Comparison of ENCODE assay signal across 12 mouse cellular contexts in genomic region chr11:105366051-105366450, GRCm38 (mm10).
A peak's percentile ranks its signal among the peaks of the same experiment; 100 is the strongest.
DNase-seq lines count a peak whose midpoint lies in the region; ATAC-seq lines count a peak whose summit lies in the region.
"Had no signal": no experiment of that assay in that cellular context is flagged by ENCODE, and none has a peak within 500 bp of the region (broad histone marks: within the 10 kb centered on the region; RNA-seq: fewer than 3 reads in every experiment).

No protein-coding gene starts in this region.

- no peaks in the 10 kb centered on the region for H3K36me3 ChIP-seq in heart, embryonic 11.5 days (ENCODE audit: control insufficient read depth, insufficient read depth, low read length)
- H3K36me3 ChIP-seq in liver, embryonic 15.5 days (replicated peaks): no peaks in the 10 kb centered on the region

- intact Hi-C loops in heart, postnatal 25 days (cut with DNase I): no loop called here

- H3K4me1 ChIP-seq in heart, embryonic 11.5 days (ENCODE audit: control insufficient read depth, insufficient read depth, low read length): peaks cover 42% of the 10 kb centered on the region
- peaks cover 65% of the 10 kb centered on the region for H3K4me1 ChIP-seq in liver, embryonic 15.5 days (replicated peaks)

- no peak overlapping the region for H3K4me3 ChIP-seq in heart, embryonic 11.5 days (ENCODE audit: low read depth, low read length)
- peak overlapping the region; percentile 14; the same call in 1 of the 2 replicates for H3K4me3 ChIP-seq in liver, embryonic 15.5 days (replicated peaks)
- H3K4me3 ChIP-seq: forebrain, embryonic 13.5 days had no signal

- peak overlapping the region; percentile 49; the same call in 1 of the 2 replicates for H3K9ac ChIP-seq in heart, embryonic 11.5 days (ENCODE audit: low read depth, low read length)
- peak overlapping the region; percentile 33; the same call in 1 of the 2 replicates for H3K9ac ChIP-seq in liver, embryonic 15.5 days

- no peaks in the 10 kb centered on the region for H3K27me3 ChIP-seq in heart, embryonic 11.5 days (ENCODE audit: control insufficient read depth, insufficient read depth, low read length)
- peaks cover 39% of the 10 kb centered on the region for H3K27me3 ChIP-seq in liver, embryonic 15.5 days
- H3K27me3 ChIP-seq: forebrain, embryonic 13.5 days had no signal

- no peaks in the 10 kb centered on the region for H3K9me3 ChIP-seq in heart, embryonic 11.5 days (replicated peaks; ENCODE audit: control insufficient read depth, low read length)
- no peaks in the 10 kb centered on the region for H3K9me3 ChIP-seq in liver, embryonic 15.5 days (replicated peaks)
- H3K9me3 ChIP-seq: forebrain, embryonic 13.5 days had no signal

- peak overlapping the region; percentile 1; the same call in 1 of the 2 replicates for H3K4me2 ChIP-seq in heart, embryonic 11.5 days
- H3K4me2 ChIP-seq in liver, embryonic 15.5 days: peak overlapping the region; percentile 58

- peak; percentile 88 for ATAC-seq in heart, embryonic 11.5 days (replicated peaks; ENCODE audit: insufficient number of reproducible peaks, low FRiP score, low TSS enrichment)
- peak; percentile 79 for ATAC-seq in common myeloid progenitor, adult 5-6 weeks (replicated peaks; ENCODE audit: low read depth, poor library complexity, severe bottlenecking)
- ATAC-seq in liver, embryonic 15.5 days (ENCODE audit: insufficient read depth): peak; percentile 97
- ATAC-seq: CD4-positive, CD25-positive, alpha-beta regulatory T cell, adult 4 months; forebrain, embryonic 13.5 days; midbrain, embryonic 16.5 days had no signal

- peak overlapping the region; percentile 87 for H3K27ac ChIP-seq in heart, embryonic 11.5 days (ENCODE audit: low read depth, low read length)
- H3K27ac ChIP-seq in liver, embryonic 15.5 days (replicated peaks): peak overlapping the region; percentile 94
- H3K27ac ChIP-seq: forebrain, embryonic 13.5 days had no signal

- DNase-seq in heart, postnatal 25 days (ENCODE audit: low spot score): no peak
- DNase-seq in 416B (ENCODE audit: low read depth): peak; percentile 92
- DNase-seq in kidney, adult 11 months: no peak
- no peak for DNase-seq in right cerebral cortex, postnatal 36 days (ENCODE audit: low spot score in 2 of 2)
- no peak for DNase-seq in adrenal gland, postnatal 36 days
- DNase-seq: cerebellum, adult 9-10 months had no signal

- 16% methylated on average over 4 of the region's 4 CpGs for whole genome bisulfite sequencing in heart, embryonic 11.5 days (ENCODE audit: insufficient replicate concordance)
- WGBS in liver, embryonic 15.5 days (ENCODE audit: insufficient replicate concordance): 17% methylated on average over 3 of the region's 4 CpGs
